Mouse (Mus musculus): ENCODE results near the gene Gm5741.

GRCm38 (mm10) chr8:85067982-85068381, at the start of gene Gm5741:
- no peak for TF ChIP-seq POLR2A (IDR thresholded peaks at IDR 0.05; ENCODE audit: control insufficient read depth, low read depth, low read length)
- no peak for TF ChIP-seq CTCF (IDR thresholded peaks at IDR 0.05; ENCODE audit: control insufficient read depth, insufficient read depth, insufficient replicate concordance, low read depth, low read length)
